ENCODE assay signal across 29 mouse cellular contexts in the genomic region with DNA sequence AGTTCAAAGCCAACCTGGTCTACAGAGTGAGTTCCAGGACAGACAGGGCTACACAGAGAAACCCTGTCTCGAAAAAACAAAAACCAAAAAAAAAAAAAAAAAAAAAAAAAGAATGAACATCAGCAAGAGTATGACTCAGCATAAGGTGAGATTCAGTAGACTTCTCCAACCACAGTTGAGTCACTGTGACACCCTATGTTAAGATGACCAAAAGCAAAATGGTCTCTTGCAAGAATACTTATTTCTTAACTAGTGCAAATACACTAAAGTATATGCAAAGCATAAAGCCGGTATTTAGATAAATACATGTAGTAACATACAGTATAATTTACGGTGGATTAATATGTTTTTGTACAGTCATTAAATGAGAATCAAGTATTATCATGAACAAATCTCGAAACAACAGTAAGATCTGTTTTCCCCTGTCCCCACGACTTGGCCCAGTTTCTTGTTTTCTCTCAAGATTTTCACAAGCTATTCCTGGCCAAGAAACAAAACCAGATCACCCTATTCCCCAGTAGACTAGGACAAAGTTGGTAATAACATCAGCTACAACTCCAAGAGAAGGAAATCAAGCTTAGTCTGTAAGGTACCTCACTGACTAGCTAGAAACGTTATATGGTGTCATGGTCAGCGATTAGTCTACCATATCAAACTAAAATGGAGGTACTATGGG. TPM values are rescaled to one million over a fixed set of nuclear protein-coding genes. Genes with fewer than 3 reads are reported as not detected.
DNase-seq lines count a peak whose midpoint lies in the region; ATAC-seq lines count a peak whose summit lies in the region.
"Had no signal": no experiment of that assay in that cellular context is flagged by ENCODE, and none has a peak within 500 bp of the region (broad histone marks: within the 10 kb centered on the region; RNA-seq: fewer than 3 reads in every experiment).

No protein-coding gene starts in this region.

- H3K27me3 ChIP-seq in liver, embryonic 16.5 days (ENCODE audit: control insufficient read depth, insufficient read depth, low read depth, low read length) = no peaks in the 10 kb centered on the region
- H3K27me3 ChIP-seq: embryonic facial prominence, embryonic 13.5 days; heart, embryonic 12.5 days; kidney, embryonic 15.5 days; limb, embryonic 15.5 days had no signal

- H3K9me3 ChIP-seq in liver, embryonic 16.5 days (replicated peaks; ENCODE audit: control insufficient read depth, low read length) = no peaks in the 10 kb centered on the region
- H3K9me3 ChIP-seq: embryonic facial prominence, embryonic 13.5 days; heart, embryonic 12.5 days; kidney, embryonic 15.5 days; limb, embryonic 15.5 days had no signal

- H3K4me2 ChIP-seq in liver, embryonic 16.5 days (ENCODE audit: low read depth, low read length) = 0 out of 2 replicates have a peak overlapping the region, but pooled peaks have one; percentile 77
- H3K4me2 ChIP-seq: heart, embryonic 12.5 days; limb, embryonic 15.5 days had no signal

- H3K36me3 ChIP-seq in liver, embryonic 16.5 days (ENCODE audit: control insufficient read depth, insufficient read depth) = no peaks in the 10 kb centered on the region
- H3K36me3 ChIP-seq: embryonic facial prominence, embryonic 13.5 days; heart, embryonic 12.5 days; kidney, embryonic 15.5 days; limb, embryonic 15.5 days had no signal

- peak; percentile 69 for DNase-seq in heart, adult 11 months
- no peak for DNase-seq in heart, adult 8-10 months (ENCODE audit: low spot score)
- peak; percentile 87 for DNase-seq in 416B (ENCODE audit: low read depth)
- peak; percentile 20 for DNase-seq in NIH3T3 (ENCODE audit: low read depth)
- DNase-seq in left cerebral cortex, postnatal 36 days (ENCODE audit: low spot score in 2 of 2) = no peak
- no peak for DNase-seq in retina, postnatal 1 day
- DNase-seq: adrenal gland, adult 2 months; forebrain, postnatal 0 days; kidney, postnatal 4 days; lung, postnatal 10 days; midbrain, embryonic 14.5 days; right cerebral cortex, postnatal 14 days had no signal

- H3K4me3 ChIP-seq in liver, embryonic 16.5 days (ENCODE audit: low read depth, low read length) = no peak overlapping the region
- H3K4me3 ChIP-seq: embryonic facial prominence, embryonic 13.5 days; heart, embryonic 12.5 days; kidney, embryonic 15.5 days; limb, embryonic 15.5 days had no signal

- intact Hi-C loops in left cerebral cortex, postnatal 36 days (cut with DNase I) = loop anchor here (5.0 kb wide), 1 partner anchor 465 kb away; no protein-coding TSS in a partner anchor

- ATAC-seq in liver, embryonic 16.5 days (ENCODE audit: low read depth) = no peak
- ATAC-seq: forebrain, postnatal 0 days; intestine, embryonic 16.5 days had no signal

- H3K9ac ChIP-seq in liver, embryonic 16.5 days (ENCODE audit: low read depth, low read length) = no peak overlapping the region
- H3K9ac ChIP-seq: embryonic facial prominence, embryonic 13.5 days; forebrain, postnatal 0 days; heart, embryonic 12.5 days; hindbrain, embryonic 14.5 days; kidney, embryonic 15.5 days; limb, embryonic 15.5 days had no signal

- WGBS in liver, embryonic 16.5 days (ENCODE audit: insufficient replicate concordance) = 78% methylated on average over 7 of the region's 7 CpGs

- no peak overlapping the region; the same call in 1 of the 2 replicates for H3K27ac ChIP-seq in liver, embryonic 16.5 days (ENCODE audit: low read length)
- H3K27ac ChIP-seq: embryonic facial prominence, embryonic 13.5 days; hindbrain, embryonic 14.5 days; kidney, embryonic 15.5 days; limb, embryonic 15.5 days had no signal

- peaks cover 10% of the 10 kb centered on the region for H3K4me1 ChIP-seq in liver, embryonic 16.5 days (ENCODE audit: control insufficient read depth, low read depth, low read length)
- H3K4me1 ChIP-seq: embryonic facial prominence, embryonic 13.5 days had no signal

RNA-seq across cellular contexts. Expression of gene Sp3, which starts 2.0 kb away (rescaled TPM):
- 10 to 100 TPM; 31.0 to 34.0 (median 32.0) TPM for total RNA-seq in heart, adult 8-10 months (2022)
- 30.9 and 33.3 TPM in 2 replicates for polyA plus RNA-seq in liver, embryonic 16.5 days (2015; fragmentation: Nextera tagmentation; extraction: Ambion mirVana)
- 10 to 100 TPM; 50.0 to 54.8 TPM for total RNA-seq in left cerebral cortex, postnatal 36 days (2021)

RNA-seq across cellular contexts. Expression of gene Gm11084, which starts 4.3 kb away (rescaled TPM):
- total RNA-seq in heart, adult 8-10 months (2022) = not detected
- not detected in 2 replicates for polyA plus RNA-seq in liver, embryonic 16.5 days (2015; fragmentation: Nextera tagmentation; extraction: Ambion mirVana)
- not detected for total RNA-seq in left cerebral cortex, postnatal 36 days (2021)
- total RNA-seq: adrenal gland, adult 2 months; forebrain, postnatal 0 days; heart, postnatal 25 days; layer of hippocampus, postnatal 25 days; left cerebral cortex, postnatal 14 days; megakaryocyte, adult 5-6 weeks had no signal
- polyA plus RNA-seq: adrenal gland, adult 2 months; brain, embryonic 14.5 days; embryonic facial prominence, embryonic 13.5 days; forebrain, postnatal 0 days; gonadal fat pad, adult 2 months; heart, embryonic 12.5 days; hindbrain, embryonic 14.5 days; intestine, embryonic 16.5 days; kidney, embryonic 15.5 days; limb, embryonic 15.5 days; midbrain, embryonic 14.5 days; myocyte; neural tube, embryonic 14.5 days; spleen, adult 2 months; stomach, embryonic 14.5 days had no signal

Comparison
In these comparisons a context has a peak if more than half of its experiments do, and no peak if none do; other contexts are left out.
1. DNase-seq: peak in heart, adult 11 months (single experiment), 416B (single experiment) and NIH3T3 (single experiment); none in heart, adult 8-10 months (single experiment), left cerebral cortex, postnatal 36 days (0 of 2) and retina, postnatal 1 day (single experiment).